Mouse (Mus musculus) MEL (cell line): ENCODE measurements around the gene Sp9. TPM values are rescaled to one million over a fixed set of nuclear protein-coding genes. Genes with fewer than 3 reads are reported as not detected.

Experiments used
- DNase-seq: peaks from one replicate; pipeline ENCODE4 v3.0.0; 2011; ENCODE audit warnings: low read depth, low spot score
- H3K27ac ChIP-seq: 2 replicates; pipeline ENCODE4 v1.5.1; 2012; ENCODE audit warnings: low read depth, mild to moderate bottlenecking, control low read depth, low read length, moderate library complexity; ENCODE audit not compliant: control insufficient read depth
- H3K27me3 ChIP-seq, 2 experiments: fragments of 150-350 bp in 1 of 2; sonication (generic) in 1 of 2; 2 replicates each; pipeline ENCODE4 v1.6.1; 2012; ENCODE audit warnings: low read length in 2 of 2, mild to moderate bottlenecking in 2 of 2, improper control_type of control experiment in 1 of 2, moderate library complexity in 1 of 2; ENCODE audit not compliant: insufficient read depth in 2 of 2, control insufficient read depth in 1 of 2
- H3K36me3 ChIP-seq, 2 experiments: 2 replicates each; pipeline ENCODE4 v1.6.1; 2012 to 2014; ENCODE audit warnings: low read length in 2 of 2, improper control_type of control experiment in 1 of 2, inconsistent platforms in 1 of 2, mild to moderate bottlenecking in 1 of 2; ENCODE audit not compliant: insufficient read depth in 2 of 2, control insufficient read depth in 1 of 2
- H3K4me1 ChIP-seq, 2 experiments: fragments of 150-350 bp in 1 of 2; sonication (generic) in 1 of 2; 2 replicates each; pipeline ENCODE4 v1.6.1; 2012; ENCODE audit warnings: low read length in 2 of 2, improper control_type of control experiment in 1 of 2, mild to moderate bottlenecking in 1 of 2; ENCODE audit not compliant: insufficient read depth in 2 of 2, control insufficient read depth in 1 of 2
- H3K4me3 ChIP-seq, 2 experiments: fragments of 150-350 bp in 1 of 2; sonication (generic) in 1 of 2; 2 replicates each; pipeline ENCODE4 v1.5.1; 2012; ENCODE audit warnings: low read depth in 2 of 2, low read length in 2 of 2, mild to moderate bottlenecking in 2 of 2, moderate library complexity in 2 of 2, control low read depth in 1 of 2, improper control_type of control experiment in 1 of 2; ENCODE audit not compliant: control insufficient read depth in 1 of 2, insufficient read depth in 1 of 2
- H3K79me2 ChIP-seq: 2 replicates; pipeline ENCODE4 v1.6.1; 2012; ENCODE audit warnings: mild to moderate bottlenecking, low read length, moderate library complexity; ENCODE audit not compliant: control insufficient read depth, poor library complexity, insufficient read depth
- H3K9ac ChIP-seq: 2 replicates; pipeline ENCODE4 v1.6.1; 2012; ENCODE audit warnings: low read depth, mild to moderate bottlenecking, control low read depth, low read length, moderate library complexity; ENCODE audit not compliant: control insufficient read depth, poor library complexity, severe bottlenecking
- H3K9me3 ChIP-seq: fragments of 150-350 bp; sonication (generic); replicated peaks from 2 replicates; pipeline ENCODE4 v1.6.1; 2012; ENCODE audit warnings: mild to moderate bottlenecking, low read length, improper control_type of control experiment, moderate library complexity; ENCODE audit not compliant: insufficient read depth
- BHLHE40 ChIP-seq: IDR thresholded peaks from 2 replicates; pipeline ENCODE4 v1.6.1; 2012; ENCODE audit warnings: low read depth, mild to moderate bottlenecking, inconsistent platforms, low read length, improper control_type of control experiment, borderline replicate concordance
- JUND ChIP-seq: IDR thresholded peaks from 2 replicates; pipeline ENCODE4 v1.6.1; 2011; ENCODE audit warnings: low read depth, mild to moderate bottlenecking, improper control_type of control experiment, low read length
- KAT2A ChIP-seq: conservative IDR thresholded peaks from 2 replicates; pipeline ENCODE4 v1.6.1; 2012; ENCODE audit warnings: low read depth, low read length, improper control_type of control experiment, inconsistent platforms
- MAFK ChIP-seq: IDR thresholded peaks from 2 replicates; pipeline ENCODE4 v1.6.1; 2011; ENCODE audit warnings: low read depth, mild to moderate bottlenecking, low read length, improper control_type of control experiment, borderline replicate concordance
- MAX ChIP-seq: IDR thresholded peaks from 2 replicates; pipeline ENCODE4 v1.6.1; 2011; ENCODE audit warnings: low read length, improper control_type of control experiment
- MEF2A ChIP-seq: IDR thresholded peaks from 2 replicates; pipeline ENCODE4 v1.6.1; 2014; ENCODE audit warnings: low read depth, mild to moderate bottlenecking, inconsistent platforms, low read length, improper control_type of control experiment; ENCODE audit not compliant: poor library complexity, insufficient replicate concordance, severe bottlenecking; ENCODE audit errors: extremely low read depth
- MXI1 ChIP-seq: IDR thresholded peaks from 2 replicates; pipeline ENCODE4 v1.6.1; 2011; ENCODE audit warnings: mild to moderate bottlenecking, low read depth, low read length, improper control_type of control experiment
- MYB ChIP-seq: IDR thresholded peaks from 2 replicates; pipeline ENCODE4 v1.6.1; 2011; ENCODE audit warnings: mild to moderate bottlenecking, low read depth, low read length, improper control_type of control experiment
- MYC ChIP-seq: IDR thresholded peaks from 2 replicates; pipeline ENCODE4 v1.6.1; 2011; ENCODE audit warnings: low read depth, mild to moderate bottlenecking, low read length, improper control_type of control experiment, moderate library complexity
- NRF1 ChIP-seq: IDR thresholded peaks from 2 replicates; pipeline ENCODE4 v1.6.1; 2014; ENCODE audit warnings: low read depth, mild to moderate bottlenecking, inconsistent platforms, low read length, improper control_type of control experiment, moderate library complexity; ENCODE audit not compliant: poor library complexity, insufficient read depth, severe bottlenecking
- POLR2A ChIP-seq, 2 experiments: IDR thresholded peaks; 2 replicates each; pipeline ENCODE4 v1.6.1; 2011 to 2012; ENCODE audit warnings: low read length in 2 of 2, mild to moderate bottlenecking in 2 of 2, control low read depth in 1 of 2, improper control_type of control experiment in 1 of 2, low read depth in 1 of 2, moderate library complexity in 1 of 2; ENCODE audit not compliant: control insufficient read depth in 1 of 2, insufficient read depth in 1 of 2, poor library complexity in 1 of 2
- POLR2AphosphoS2 ChIP-seq: IDR thresholded peaks from 2 replicates; pipeline ENCODE4 v1.6.1; 2011; ENCODE audit warnings: low read length, improper control_type of control experiment
- RCOR1 ChIP-seq: IDR thresholded peaks from 2 replicates; pipeline ENCODE4 v1.6.1; 2012; ENCODE audit warnings: low read depth, mild to moderate bottlenecking, inconsistent platforms, low read length, improper control_type of control experiment
- SIN3A ChIP-seq: IDR thresholded peaks from 2 replicates; pipeline ENCODE4 v1.6.1; 2012; ENCODE audit warnings: low read length, improper control_type of control experiment, inconsistent platforms
- SMC3 ChIP-seq: IDR thresholded peaks from 2 replicates; pipeline ENCODE4 v1.6.1; 2011; ENCODE audit warnings: low read depth, low read length, improper control_type of control experiment
- TBP ChIP-seq: IDR thresholded peaks from 2 replicates; pipeline ENCODE4 v1.8.0; 2011; ENCODE audit warnings: low read depth, low read length, improper control_type of control experiment
- USF1 ChIP-seq: IDR thresholded peaks from 2 replicates; pipeline ENCODE4 v1.6.1; 2014; ENCODE audit warnings: low read depth, mild to moderate bottlenecking, inconsistent platforms, low read length, improper control_type of control experiment, moderate library complexity
- USF2 ChIP-seq, 2 experiments: IDR thresholded peaks; 2 replicates each; pipeline ENCODE4 v1.6.1; 2011 to 2012; ENCODE audit warnings: improper control_type of control experiment in 2 of 2, low read length in 2 of 2, borderline replicate concordance in 1 of 2, inconsistent platforms in 1 of 2, low read depth in 1 of 2, mild to moderate bottlenecking in 1 of 2; ENCODE audit not compliant: insufficient read depth in 1 of 2
- ZKSCAN1 ChIP-seq: IDR thresholded peaks from 2 replicates; pipeline ENCODE4 v1.6.1; 2012; ENCODE audit warnings: low read depth, mild to moderate bottlenecking, inconsistent platforms, low read length, improper control_type of control experiment, moderate library complexity
- ZMIZ1 ChIP-seq: IDR thresholded peaks from 2 replicates; pipeline ENCODE4 v1.6.1; 2012; ENCODE audit warnings: low read depth, mild to moderate bottlenecking, inconsistent platforms, low read length, improper control_type of control experiment, moderate library complexity
- ZNF384 ChIP-seq: IDR thresholded peaks from 2 replicates; pipeline ENCODE4 v1.6.1; 2012; ENCODE audit warnings: low read depth, mild to moderate bottlenecking, inconsistent platforms, low read length, improper control_type of control experiment
- polyA plus RNA-seq, 2 experiments: library from polyadenylated mRNA; stranded (reverse) in 1 of 2; unstranded in 1 of 2; fragments of >175 nt in 1 of 2; fragments of >200 nt in 1 of 2; gene quantifications; 2 replicates each; pipeline versions ENCODE4 v1.2.1 to v1.2.4; 2012; ENCODE audit warnings: low replicate concordance in 2 of 2, low read depth in 1 of 2; ENCODE audit not compliant: insufficient read length in 2 of 2, insufficient read depth in 1 of 2, missing spikeins in 1 of 2
- total RNA-seq: library from RNA; depleted of rRNA; stranded (reverse); fragments of 300-350 nt; gene quantifications from 2 replicates; pipeline ENCODE4 v1.2.3, GENCODE M21; 2012

Sp9 gene
- total and polyA plus RNA-seq, 3 experiments, result 0.03 to 0.39 TPM; not detected in 1

- Histone ChIP-seq H3K79me2 (no peaks in the 10 kb centered on the region), H3K4me1 (no peaks in the 10 kb centered on the region), H3K9me3 (no peaks in the 10 kb centered on the region), H3K27me3 (no peaks in the 10 kb centered on the region), H3K36me3 (no peaks in the 10 kb centered on the region), H3K4me3 (no peak overlapping the region), H3K27ac (no peak overlapping the region), H3K9ac (no peak overlapping the region)
- DNase-seq, result no peak
- TF ChIP-seq TBP (no peak), MXI1 (no peak), USF1 (no peak), KAT2A (no peak), ZKSCAN1 (no peak), MAX (no peak), JUND (no peak), ZMIZ1 (no peak), MYC (no peak), BHLHE40 (no peak), MYB (no peak), POLR2AphosphoS2 (no peak)
These were observed 2.1 kb upstream of the Sp9 start for GRCm38 (mm10) chr2:73269666-73270065.

DNA sequence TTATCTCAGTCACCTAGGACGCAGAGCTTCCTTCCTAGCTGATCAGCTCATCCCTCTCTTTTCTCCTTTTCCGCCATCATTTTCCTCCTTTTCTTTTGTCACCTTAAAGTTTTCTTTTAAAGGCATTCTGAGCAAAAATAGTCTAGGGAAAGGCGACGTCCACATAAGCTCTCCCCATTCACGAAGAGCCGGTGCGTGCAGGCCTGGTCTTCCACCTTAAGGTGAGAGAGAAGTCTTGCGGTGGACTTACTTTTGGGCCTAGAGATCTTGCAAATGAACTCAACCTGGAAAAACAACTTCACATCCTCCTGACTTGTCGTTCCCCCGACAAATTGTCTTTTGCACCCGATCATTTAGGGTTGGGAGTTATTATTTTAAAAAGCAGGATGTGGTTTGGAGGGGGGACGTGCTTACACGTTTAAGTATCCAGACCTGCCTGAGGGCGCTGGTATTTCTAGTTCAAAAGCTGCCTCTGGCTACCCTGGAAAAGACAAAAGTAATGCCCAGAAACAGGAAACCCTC, 1.6 kb upstream of the Sp9 start:
- no peak overlapping the region for H3K4me3 ChIP-seq
- no peaks in the 10 kb centered on the region for H3K27me3 ChIP-seq

DNA sequence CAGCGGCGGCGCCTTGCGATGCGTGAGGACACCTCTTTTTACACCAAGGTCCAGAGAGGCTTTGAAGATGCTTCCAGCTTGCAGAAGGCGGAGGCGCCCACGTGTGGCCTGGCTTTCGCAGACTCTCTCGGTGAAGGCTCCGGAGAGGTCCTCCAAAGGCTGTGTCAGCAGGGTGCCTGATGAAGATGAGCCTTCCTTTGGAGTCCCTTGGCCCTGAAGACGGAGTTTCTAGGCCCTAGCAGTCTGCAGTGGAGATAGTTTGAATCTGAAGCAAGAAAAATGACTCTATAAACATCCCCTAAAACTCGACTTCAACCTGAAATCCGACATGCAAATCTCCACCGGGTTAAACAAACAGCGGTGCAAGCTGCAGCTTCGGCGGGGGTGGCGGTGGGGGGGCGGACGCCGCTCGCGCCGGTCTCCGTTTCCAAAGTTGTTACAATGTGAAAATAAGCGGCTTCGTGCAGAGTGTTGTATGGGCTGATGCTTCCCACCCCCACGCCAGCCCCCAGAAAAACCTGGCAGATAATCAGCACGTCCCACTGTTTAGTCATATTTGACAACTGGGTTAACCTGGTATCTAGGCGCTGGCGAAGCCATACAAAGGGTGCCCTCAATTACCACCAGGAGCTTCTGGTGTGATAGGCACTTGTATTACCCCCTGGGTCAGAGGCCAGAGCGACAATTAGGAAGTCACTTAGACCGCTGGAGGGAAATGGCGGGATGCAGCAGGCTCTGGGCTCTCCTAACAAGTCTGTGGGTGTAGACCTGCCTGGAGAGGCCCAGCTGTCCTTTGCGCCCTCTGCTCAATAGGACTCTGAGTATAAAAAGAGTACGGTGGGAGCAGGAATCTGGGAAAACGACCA, 899 bp upstream of the Sp9 start:
- Histone ChIP-seq H3K27me3 (no peaks in the 10 kb centered on the region), H3K4me1 (no peaks in the 10 kb centered on the region), H3K79me2 (no peaks in the 10 kb centered on the region), H3K4me3 (no peak overlapping the region), H3K36me3 (no peaks in the 10 kb centered on the region), H3K9me3 (no peaks in the 10 kb centered on the region), H3K27ac (no peak overlapping the region), H3K9ac (no peak overlapping the region)
- DNase-seq, result no peak
- TF ChIP-seq USF1 (no peak), MEF2A (no peak), MAFK (no peak), ZNF384 (no peak), SIN3A (no peak), RCOR1 (no peak), MAX (no peak), NRF1 (no peak)

More for the DNA sequence above, 1.6 kb upstream of the Sp9 start:
- H3K27ac ChIP-seq, result no peak overlapping the region
- TF ChIP-seq USF1 (no peak), SMC3 (no peak), USF2 (IDR thresholded peaks at IDR 0.05; ENCODE audit: borderline replicate concordance in 1 of 2, insufficient read depth in 1 of 2, low read depth in 1 of 2, low read length in 2 of 2) (no peak), MYC (no peak), POLR2A (IDR thresholded peaks at IDR 0.05; ENCODE audit: control insufficient read depth in 1 of 2, insufficient read depth in 1 of 2, low read depth in 1 of 2, low read length in 2 of 2, poor library complexity in 1 of 2) (no peak)
- TF ChIP-seq, all 39 proteins: peak for 0
- no peak for DNase-seq
- H3K4me1 ChIP-seq, result no peaks in the 10 kb centered on the region
- H3K9ac ChIP-seq, result no peak overlapping the region
- no peaks in the 10 kb centered on the region for H3K9me3 ChIP-seq
- no peaks in the 10 kb centered on the region for H3K79me2 ChIP-seq
- no peaks in the 10 kb centered on the region for H3K36me3 ChIP-seq
